Mouse (Mus musculus): ENCODE measurements at regions not wholly inside any gene's neighbourhood (a gene's known extent, or its start where the extent isn't known, plus 50 kb on each side); places are given as distances from the start of the nearest gene placed in this dataset.

DNA sequence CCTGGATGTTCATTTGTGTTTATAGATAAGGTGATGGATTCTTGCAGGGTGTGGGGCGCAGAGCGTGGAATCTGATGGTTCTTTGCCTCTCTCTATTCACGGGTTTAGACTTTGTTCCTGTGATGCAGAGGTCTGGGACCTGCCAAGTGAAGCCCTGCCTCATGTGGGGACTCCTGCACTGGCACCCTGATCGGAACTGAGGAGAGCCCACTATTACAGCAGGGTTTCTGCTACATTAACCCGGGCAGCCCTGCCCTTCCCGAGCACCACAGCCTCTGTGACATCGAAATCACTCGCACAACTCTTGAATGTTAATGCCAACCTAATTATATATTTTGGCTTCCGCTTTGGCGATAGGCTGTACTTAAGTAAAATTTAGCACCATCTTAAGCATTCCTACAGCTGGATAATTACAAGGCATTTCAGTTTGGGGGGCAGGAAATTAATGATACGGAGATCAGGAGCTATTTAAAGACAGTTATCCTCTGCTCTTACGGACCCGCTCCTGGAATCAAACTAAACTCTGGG, 294.7 kb downstream of the Irs2 start:
- Histone ChIP-seq H3K9me3 (ENCODE audit: control insufficient read depth, low read length) (no peaks in the 10 kb centered on the region), H3K36me3 (ENCODE audit: control insufficient read depth, insufficient read depth, low read length) (no peaks in the 10 kb centered on the region), H3K27ac (ENCODE audit: low read depth, low read length) (no peak overlapping the region), H3K4me1 (ENCODE audit: control insufficient read depth, insufficient read depth, low read depth, low read length) (no peaks in the 10 kb centered on the region), H3K4me2 (ENCODE audit: low read length) (no peak overlapping the region), H3K4me3 (ENCODE audit: low read length) (no peak overlapping the region), H3K9ac (ENCODE audit: low read depth, low read length) (no peak overlapping the region), H3K27me3 (replicated peaks; ENCODE audit: control insufficient read depth, insufficient read depth, low read length) (no peaks in the 10 kb centered on the region)
- ATAC-seq = no peak
- 67% methylated on average over 13 of the region's 13 CpGs for WGBS

DNA sequence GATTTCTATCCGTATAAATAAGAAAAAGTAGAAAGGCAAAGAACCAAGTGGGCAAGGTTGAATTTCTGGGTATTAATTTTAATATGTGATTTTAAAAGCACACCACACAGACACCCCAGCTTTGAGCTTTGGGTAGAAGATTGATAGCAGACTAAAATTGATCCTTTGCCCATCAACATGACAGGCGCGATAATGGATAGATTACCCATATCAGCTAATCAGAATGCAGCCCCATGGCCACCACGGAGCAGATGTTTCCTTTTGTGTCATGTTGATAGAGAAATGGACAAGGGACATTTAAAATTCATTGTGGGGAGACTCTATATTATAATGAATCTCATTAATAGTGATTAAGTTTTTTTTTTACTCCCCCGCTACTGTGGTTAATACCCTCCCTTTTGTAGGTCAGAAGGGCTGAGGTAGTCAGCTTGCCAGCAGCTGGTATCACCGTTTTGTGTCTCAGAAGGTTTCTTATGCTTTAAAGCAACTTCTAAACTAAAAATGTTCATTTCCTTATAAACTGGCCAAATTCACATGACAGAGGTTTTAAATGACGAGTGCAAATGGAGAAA, 296.1 kb downstream of the Irs2 start:
- WGBS = 44% methylated on average over 7 of the region's 7 CpGs
- Histone ChIP-seq H3K27me3 (replicated peaks; ENCODE audit: control insufficient read depth, insufficient read depth, low read length) (no peaks in the 10 kb centered on the region), H3K36me3 (ENCODE audit: control insufficient read depth, insufficient read depth, low read length) (no peaks in the 10 kb centered on the region), H3K9me3 (ENCODE audit: control insufficient read depth, low read length) (no peaks in the 10 kb centered on the region), H3K27ac (ENCODE audit: low read depth, low read length) (no peak overlapping the region), H3K9ac (ENCODE audit: low read depth, low read length) (no peak overlapping the region), H3K4me3 (ENCODE audit: low read length) (no peak overlapping the region), H3K4me2 (ENCODE audit: low read length) (no peak overlapping the region), H3K4me1 (ENCODE audit: control insufficient read depth, insufficient read depth, low read depth, low read length) (no peaks in the 10 kb centered on the region)
- no peak for ATAC-seq

DNA sequence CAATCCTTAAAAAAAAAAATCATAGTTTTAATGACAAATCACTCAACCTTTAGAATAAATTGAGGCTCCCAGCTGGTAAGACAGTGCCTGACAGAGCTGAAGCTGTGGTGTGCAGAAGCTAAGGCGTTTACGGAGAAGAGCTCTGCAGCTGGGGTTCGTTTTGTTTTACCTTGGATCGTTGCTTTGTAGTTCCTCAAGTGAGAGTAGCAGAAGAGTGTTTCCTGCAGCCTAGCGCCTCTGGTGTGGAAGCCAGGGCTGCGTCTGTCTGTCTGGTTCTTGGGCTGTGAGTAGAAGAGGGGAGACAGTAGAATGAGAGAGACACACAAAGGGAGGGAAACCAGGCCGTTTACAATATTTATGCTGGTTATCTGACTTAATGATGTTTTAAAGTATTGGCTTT, 296.8 kb downstream of the Irs2 start:
- Histone ChIP-seq H3K4me3 (ENCODE audit: low read length) (no peak overlapping the region), H3K36me3 (ENCODE audit: control insufficient read depth, insufficient read depth, low read length) (no peaks in the 10 kb centered on the region), H3K27me3 (replicated peaks; ENCODE audit: control insufficient read depth, insufficient read depth, low read length) (no peaks in the 10 kb centered on the region), H3K9me3 (ENCODE audit: control insufficient read depth, low read length) (no peaks in the 10 kb centered on the region), H3K9ac (ENCODE audit: low read depth, low read length) (no peak overlapping the region), H3K4me1 (ENCODE audit: control insufficient read depth, insufficient read depth, low read depth, low read length) (no peaks in the 10 kb centered on the region), H3K27ac (ENCODE audit: low read depth, low read length) (no peak overlapping the region), H3K4me2 (ENCODE audit: low read length) (no peak overlapping the region)
- no peak for ATAC-seq
- 59% methylated on average over 7 of the region's 7 CpGs for WGBS

DNA sequence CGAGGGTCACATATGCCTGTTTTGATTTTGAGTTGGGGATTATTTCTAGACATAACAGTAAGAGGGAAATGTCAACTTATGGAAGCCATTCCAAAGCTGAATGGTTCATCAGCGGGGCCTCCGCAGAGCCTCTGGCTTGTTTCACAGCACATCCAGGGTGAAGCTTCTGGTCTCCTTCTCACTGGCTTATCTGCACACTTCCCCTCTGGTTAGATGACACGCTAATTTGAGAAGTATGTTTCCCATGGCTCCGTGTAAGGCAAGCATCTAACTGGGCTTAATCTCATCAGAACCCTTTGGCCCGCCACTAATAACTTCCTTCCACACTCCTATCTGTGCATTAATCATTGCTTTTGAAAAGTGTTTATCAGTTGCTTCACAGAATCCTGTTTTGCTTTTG, 299.7 kb downstream of the Irs2 start:
- no peak for ATAC-seq

DNA sequence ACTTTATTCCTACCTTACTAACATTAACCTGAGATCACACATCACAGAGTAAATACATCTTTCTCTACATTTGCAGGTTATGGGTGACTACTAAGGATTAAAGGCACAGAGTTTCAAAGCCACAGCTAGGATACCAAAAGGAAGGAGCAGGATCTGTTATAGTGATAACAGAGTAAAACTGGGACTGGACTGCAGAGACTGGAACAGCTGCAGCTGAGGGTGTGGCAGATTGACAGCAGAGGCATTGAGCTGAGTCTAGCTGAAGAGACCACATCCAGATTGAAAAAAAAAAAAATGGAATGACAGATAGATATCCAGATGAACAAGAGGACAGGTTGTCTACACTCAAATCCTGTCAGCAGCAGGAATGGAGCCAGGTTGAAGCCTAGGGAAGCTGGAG, 301.1 kb downstream of the Irs2 start:
- no peak for ATAC-seq
- H3K4me1 ChIP-seq (ENCODE audit: control insufficient read depth, insufficient read depth, low read depth, low read length) = peaks cover under 1% of the 10 kb centered on the region
- no peak overlapping the region for H3K4me2 ChIP-seq (ENCODE audit: low read length)
- H3K9me3 ChIP-seq (ENCODE audit: control insufficient read depth, low read length) = no peaks in the 10 kb centered on the region
- no peaks in the 10 kb centered on the region for H3K36me3 ChIP-seq (ENCODE audit: control insufficient read depth, insufficient read depth, low read length)
- no peak overlapping the region for H3K27ac ChIP-seq (ENCODE audit: low read depth, low read length)
- H3K4me3 ChIP-seq (ENCODE audit: low read length) = no peak overlapping the region
- no peaks in the 10 kb centered on the region for H3K27me3 ChIP-seq (replicated peaks; ENCODE audit: control insufficient read depth, insufficient read depth, low read length)
- H3K9ac ChIP-seq (ENCODE audit: low read depth, low read length) = no peak overlapping the region

More for the DNA sequence above, 299.7 kb downstream of the Irs2 start:
- H3K4me3 ChIP-seq (ENCODE audit: low read length) = no peak overlapping the region
- H3K27me3 ChIP-seq (replicated peaks; ENCODE audit: control insufficient read depth, insufficient read depth, low read length) = no peaks in the 10 kb centered on the region
- no peak overlapping the region for H3K27ac ChIP-seq (ENCODE audit: low read depth, low read length)
- H3K4me2 ChIP-seq (ENCODE audit: low read length) = no peak overlapping the region
- H3K36me3 ChIP-seq (ENCODE audit: control insufficient read depth, insufficient read depth, low read length) = no peaks in the 10 kb centered on the region
- H3K4me1 ChIP-seq (ENCODE audit: control insufficient read depth, insufficient read depth, low read depth, low read length) = no peaks in the 10 kb centered on the region
- WGBS = 80% methylated on average over 6 of the region's 6 CpGs
- H3K9ac ChIP-seq (ENCODE audit: low read depth, low read length) = no peak overlapping the region
- H3K9me3 ChIP-seq (ENCODE audit: control insufficient read depth, low read length) = no peaks in the 10 kb centered on the region

DNA sequence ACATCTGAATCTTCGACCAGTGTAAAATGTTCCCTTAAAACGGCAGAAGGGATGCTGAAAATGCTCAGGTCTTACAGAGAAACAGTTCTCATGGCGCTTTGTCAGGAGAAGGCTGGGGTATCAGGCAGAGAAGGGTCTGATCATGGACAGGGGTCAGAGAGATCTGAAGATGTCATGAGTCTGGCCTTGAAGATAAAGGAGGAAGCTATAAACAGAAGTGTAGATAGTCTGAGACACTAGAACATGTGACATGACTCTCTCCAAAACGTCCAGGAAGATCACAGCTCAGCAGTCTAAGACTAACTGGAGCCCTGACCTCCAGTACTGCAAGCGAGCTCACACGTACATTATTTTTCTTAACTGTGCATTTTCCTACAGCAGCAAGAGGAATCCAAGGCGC, 302.3 kb downstream of the Irs2 start:
- no peak overlapping the region for H3K9ac ChIP-seq (ENCODE audit: low read depth, low read length)
- no peaks in the 10 kb centered on the region for H3K27me3 ChIP-seq (replicated peaks; ENCODE audit: control insufficient read depth, insufficient read depth, low read length)
- peaks cover 5% of the 10 kb centered on the region for H3K4me1 ChIP-seq (ENCODE audit: control insufficient read depth, insufficient read depth, low read depth, low read length)
- H3K4me2 ChIP-seq (ENCODE audit: low read length) = no peak overlapping the region
- no peak overlapping the region for H3K4me3 ChIP-seq (ENCODE audit: low read length)
- ATAC-seq = no peak
- H3K27ac ChIP-seq (ENCODE audit: low read depth, low read length) = no peak overlapping the region
- H3K9me3 ChIP-seq (ENCODE audit: control insufficient read depth, low read length) = no peaks in the 10 kb centered on the region
- H3K36me3 ChIP-seq (ENCODE audit: control insufficient read depth, insufficient read depth, low read length) = no peaks in the 10 kb centered on the region
- WGBS = 68% methylated on average over 7 of the region's 7 CpGs

DNA sequence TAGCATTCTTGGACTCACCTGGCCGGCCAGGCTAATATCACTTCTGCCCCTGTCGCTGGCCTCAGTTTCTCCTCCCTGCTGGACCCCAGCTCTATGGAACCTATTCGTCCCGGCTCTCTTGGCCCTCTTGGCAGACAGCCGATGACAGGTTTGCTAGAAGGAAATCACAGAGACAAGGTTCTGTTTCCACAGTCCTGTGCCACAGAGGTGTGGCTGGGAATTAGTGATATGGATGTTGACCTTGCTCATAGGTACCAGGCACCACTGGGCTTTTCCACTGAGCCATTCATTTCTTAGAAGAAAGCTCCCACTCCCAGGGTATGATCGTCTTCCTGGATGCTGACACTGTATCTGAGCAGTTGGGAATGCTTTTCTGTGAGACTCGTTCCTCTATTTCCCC, 305.5 kb downstream of the Irs2 start:
- ATAC-seq = no peak
- 93% methylated on average over 7 of the region's 7 CpGs for WGBS
- Histone ChIP-seq H3K4me2 (ENCODE audit: low read length) (no peak overlapping the region), H3K27ac (ENCODE audit: low read depth, low read length) (no peak overlapping the region), H3K36me3 (ENCODE audit: control insufficient read depth, insufficient read depth, low read length) (no peaks in the 10 kb centered on the region), H3K9ac (ENCODE audit: low read depth, low read length) (no peak overlapping the region), H3K27me3 (replicated peaks; ENCODE audit: control insufficient read depth, insufficient read depth, low read length) (no peaks in the 10 kb centered on the region), H3K9me3 (ENCODE audit: control insufficient read depth, low read length) (no peaks in the 10 kb centered on the region), H3K4me3 (ENCODE audit: low read length) (no peak overlapping the region), H3K4me1 (ENCODE audit: control insufficient read depth, insufficient read depth, low read depth, low read length) (peaks cover 5% of the 10 kb centered on the region)

DNA sequence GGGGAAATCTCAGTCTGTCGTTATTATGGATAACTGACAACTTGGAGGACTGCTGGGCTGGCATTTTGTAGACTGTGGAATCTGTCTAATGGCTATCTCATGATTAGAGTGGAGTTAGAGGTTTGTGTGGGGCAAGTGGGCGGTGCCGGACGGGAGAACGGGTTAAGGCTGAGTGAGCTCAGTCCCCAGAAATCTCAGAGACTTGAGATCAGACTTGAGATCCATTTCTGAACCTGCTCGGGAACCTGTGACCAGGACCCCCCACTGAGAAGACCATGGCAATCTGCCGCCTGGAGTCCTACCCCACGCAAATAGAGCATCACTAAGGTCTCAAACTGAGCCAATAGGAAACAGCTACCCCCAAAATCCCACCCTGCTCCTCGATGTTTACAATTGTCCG, 306.0 kb downstream of the Irs2 start:
- no peaks in the 10 kb centered on the region for H3K36me3 ChIP-seq (ENCODE audit: control insufficient read depth, insufficient read depth, low read length)
- peaks cover 5% of the 10 kb centered on the region for H3K4me1 ChIP-seq (ENCODE audit: control insufficient read depth, insufficient read depth, low read depth, low read length)
- no peak overlapping the region; the same call in 1 of the 2 replicates for H3K4me2 ChIP-seq (ENCODE audit: low read length)
- H3K9me3 ChIP-seq (ENCODE audit: control insufficient read depth, low read length) = no peaks in the 10 kb centered on the region
- ATAC-seq = peak; percentile 27; the same call in 1 of the 2 replicates
- H3K27ac ChIP-seq (ENCODE audit: low read depth, low read length) = no peak overlapping the region
- no peaks in the 10 kb centered on the region for H3K27me3 ChIP-seq (replicated peaks; ENCODE audit: control insufficient read depth, insufficient read depth, low read length)
- WGBS = 40% methylated on average over 10 of the region's 10 CpGs
- H3K4me3 ChIP-seq (ENCODE audit: low read length) = no peak overlapping the region
- no peak overlapping the region for H3K9ac ChIP-seq (ENCODE audit: low read depth, low read length)

DNA sequence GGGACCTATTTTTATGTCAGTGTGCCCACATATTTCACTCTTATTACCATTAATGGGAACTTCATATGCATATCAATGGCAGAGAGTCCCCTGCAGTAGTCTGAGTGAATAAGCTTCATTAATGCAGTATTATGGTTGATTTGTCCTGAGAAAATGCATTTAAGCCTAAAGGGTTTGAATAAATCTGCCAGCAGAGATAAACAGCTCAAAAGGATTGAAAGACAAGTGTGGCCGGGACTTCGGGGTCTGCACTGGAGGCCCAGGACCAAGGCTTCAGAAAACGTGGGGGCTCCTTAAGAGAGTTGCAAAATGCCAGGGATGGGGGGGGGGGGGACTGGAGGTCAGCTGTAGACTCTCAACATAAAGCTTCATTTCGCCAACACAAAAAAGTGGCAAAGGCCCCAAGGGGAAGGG, 306.6 kb downstream of the Irs2 start:
- H3K4me3 ChIP-seq (ENCODE audit: low read length) = no peak overlapping the region
- ATAC-seq = no peak
- no peak overlapping the region for H3K4me2 ChIP-seq (ENCODE audit: low read length)
- H3K27me3 ChIP-seq (replicated peaks; ENCODE audit: control insufficient read depth, insufficient read depth, low read length) = no peaks in the 10 kb centered on the region
- no peaks in the 10 kb centered on the region for H3K36me3 ChIP-seq (ENCODE audit: control insufficient read depth, insufficient read depth, low read length)
- no peak overlapping the region for H3K27ac ChIP-seq (ENCODE audit: low read depth, low read length)
- H3K9me3 ChIP-seq (ENCODE audit: control insufficient read depth, low read length) = no peaks in the 10 kb centered on the region
- H3K4me1 ChIP-seq (ENCODE audit: control insufficient read depth, insufficient read depth, low read depth, low read length) = peaks cover 5% of the 10 kb centered on the region
- WGBS = 18% methylated on average over 4 of the region's 4 CpGs
- no peak overlapping the region for H3K9ac ChIP-seq (ENCODE audit: low read depth, low read length)

DNA sequence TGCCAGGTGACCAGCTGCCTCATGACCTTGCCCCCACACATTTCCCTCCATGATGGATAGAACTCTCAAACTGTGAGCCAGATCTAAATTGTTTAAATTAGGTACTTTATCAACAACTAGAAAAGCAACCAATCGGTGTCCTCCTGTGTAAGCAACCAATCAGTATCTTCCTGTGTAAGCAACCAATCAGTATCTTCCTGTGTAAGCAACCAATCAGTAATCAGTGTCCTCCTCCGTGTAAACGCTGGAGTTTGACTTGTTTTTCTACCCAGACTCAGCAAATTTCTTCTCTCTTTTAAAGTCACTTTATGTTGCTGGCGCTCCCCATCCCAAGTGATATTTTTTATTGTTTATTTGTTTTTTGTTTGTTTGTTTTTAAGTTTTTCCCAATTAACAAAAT, 307.0 kb downstream of the Irs2 start:
- WGBS = 62% methylated on average over 4 of the region's 4 CpGs
- Histone ChIP-seq H3K36me3 (ENCODE audit: control insufficient read depth, insufficient read depth, low read length) (no peaks in the 10 kb centered on the region), H3K4me3 (ENCODE audit: low read length) (no peak overlapping the region), H3K4me1 (ENCODE audit: control insufficient read depth, insufficient read depth, low read depth, low read length) (peaks cover 5% of the 10 kb centered on the region), H3K27ac (ENCODE audit: low read depth, low read length) (no peak overlapping the region), H3K27me3 (replicated peaks; ENCODE audit: control insufficient read depth, insufficient read depth, low read length) (no peaks in the 10 kb centered on the region), H3K9me3 (ENCODE audit: control insufficient read depth, low read length) (no peaks in the 10 kb centered on the region), H3K9ac (ENCODE audit: low read depth, low read length) (no peak overlapping the region), H3K4me2 (ENCODE audit: low read length) (no peak overlapping the region)
- no peak for ATAC-seq

Measured in hindbrain, embryonic 16.5 days (tissue).